Mouse (Mus musculus): ENCODE measurements at regions not wholly inside any gene's neighbourhood (a gene's known extent, or its start where the extent isn't known, plus 50 kb on each side); places are given as distances from the start of the nearest gene placed in this dataset.

- TF ChIP-seq POLR2A (IDR thresholded peaks at IDR 0.05; ENCODE audit: borderline replicate concordance, extremely low read depth, insufficient read depth, insufficient read length, poor library complexity, severe bottlenecking) (no peak), CTCF (IDR thresholded peaks at IDR 0.05; ENCODE audit: borderline replicate concordance, extremely low read depth, insufficient read depth, insufficient read length) (no peak)
Measured at GRCm38 (mm10) chr8:102496698-102497097, 288.7 kb downstream of the Cdh11 start.

All from brain, embryonic 14.5 days (tissue).